12 mouse cellular contexts compared by ENCODE assay signal in genomic region chr1:184187582-184187981, GRCm38 (mm10).
DNase-seq lines count a peak whose midpoint lies in the region; ATAC-seq and TF ChIP-seq lines count a peak whose summit lies in the region.
"Had no signal": no experiment of that assay in that cellular context is flagged by ENCODE, and none has a peak within 500 bp of the region (broad histone marks: within the 10 kb centered on the region; RNA-seq: fewer than 3 reads in every experiment).

No protein-coding gene starts in this region.

- no peaks in the 10 kb centered on the region for H3K9me3 ChIP-seq in intestine, postnatal 0 days (ENCODE audit: control insufficient read depth)
- H3K9me3 ChIP-seq in intestine, embryonic 16.5 days (ENCODE audit: control insufficient read depth, low read length): no peaks in the 10 kb centered on the region
- no peaks in the 10 kb centered on the region for H3K9me3 ChIP-seq in midbrain, embryonic 14.5 days (ENCODE audit: control insufficient read depth, low read length)
- no peaks in the 10 kb centered on the region for H3K9me3 ChIP-seq in midbrain, embryonic 15.5 days
- H3K9me3 ChIP-seq: limb, embryonic 15.5 days; midbrain, embryonic 10.5 days had no signal

- ATAC-seq in intestine, postnatal 0 days: no peak
- no peak for ATAC-seq in intestine, embryonic 16.5 days
- no peak for ATAC-seq in midbrain, embryonic 14.5 days (ENCODE audit: low FRiP score, low TSS enrichment)
- no peak for ATAC-seq in midbrain, embryonic 15.5 days (replicated peaks)

- intact Hi-C loops in left cerebral cortex, postnatal 25 days (cut with DNase I): no loop called here

- no peaks in the 10 kb centered on the region for H3K4me1 ChIP-seq in intestine, postnatal 0 days (replicated peaks; ENCODE audit: control insufficient read depth, insufficient read depth, low read length)
- no peaks in the 10 kb centered on the region for H3K4me1 ChIP-seq in intestine, embryonic 16.5 days (ENCODE audit: control insufficient read depth, insufficient read depth, low read length)
- H3K4me1 ChIP-seq in midbrain, embryonic 14.5 days (ENCODE audit: control insufficient read depth, insufficient read depth, low read length): 0 out of 2 replicates have a peak, but pooled peaks cover 4% of the 10 kb centered on the region
- peaks cover 5% of the 10 kb centered on the region; the same call in 1 of the 2 replicates for H3K4me1 ChIP-seq in midbrain, embryonic 15.5 days
- H3K4me1 ChIP-seq: limb, embryonic 15.5 days had no signal

- H3K27me3 ChIP-seq in intestine, postnatal 0 days (replicated peaks; ENCODE audit: control insufficient read depth, insufficient read depth, low read length): no peaks in the 10 kb centered on the region
- no peaks in the 10 kb centered on the region for H3K27me3 ChIP-seq in intestine, embryonic 16.5 days (replicated peaks; ENCODE audit: control insufficient read depth, insufficient read depth, low read length)
- H3K27me3 ChIP-seq in midbrain, embryonic 14.5 days (ENCODE audit: control insufficient read depth, insufficient read depth, low read length): no peaks in the 10 kb centered on the region
- no peaks in the 10 kb centered on the region for H3K27me3 ChIP-seq in midbrain, embryonic 15.5 days (replicated peaks)
- H3K27me3 ChIP-seq: limb, embryonic 15.5 days had no signal

- no peak overlapping the region for H3K4me2 ChIP-seq in intestine, postnatal 0 days (replicated peaks; ENCODE audit: low read depth)
- no peak overlapping the region for H3K4me2 ChIP-seq in intestine, embryonic 16.5 days (ENCODE audit: low read depth, low read length)
- no peak overlapping the region for H3K4me2 ChIP-seq in midbrain, embryonic 14.5 days (ENCODE audit: low read length)
- H3K4me2 ChIP-seq in midbrain, embryonic 15.5 days: no peak overlapping the region
- H3K4me2 ChIP-seq: limb, embryonic 15.5 days had no signal

- no peak overlapping the region for H3K27ac ChIP-seq in intestine, postnatal 0 days (ENCODE audit: low read depth, low read length)
- H3K27ac ChIP-seq in intestine, embryonic 16.5 days (ENCODE audit: low read length): no peak overlapping the region
- H3K27ac ChIP-seq in midbrain, embryonic 14.5 days (replicated peaks; ENCODE audit: low read depth, low read length): no peak overlapping the region
- H3K27ac ChIP-seq in midbrain, embryonic 15.5 days: no peak overlapping the region
- H3K27ac ChIP-seq: limb, embryonic 15.5 days; midbrain, embryonic 10.5 days had no signal

- H3K4me3 ChIP-seq in intestine, postnatal 0 days (ENCODE audit: low read depth, low read length): no peak overlapping the region
- H3K4me3 ChIP-seq in intestine, embryonic 16.5 days (ENCODE audit: low read length): no peak overlapping the region
- H3K4me3 ChIP-seq in midbrain, embryonic 14.5 days (replicated peaks; ENCODE audit: low read depth, low read length): no peak overlapping the region
- no peak overlapping the region for H3K4me3 ChIP-seq in midbrain, embryonic 15.5 days
- H3K4me3 ChIP-seq: erythroblast, embryonic 14.5 days; limb, embryonic 15.5 days; midbrain, embryonic 10.5 days had no signal

- peak; percentile 50 for TF ChIP-seq CTCF in intestine, postnatal 0 days (IDR thresholded peaks at IDR 0.05; ENCODE audit: low read depth)

- H3K36me3 ChIP-seq in intestine, postnatal 0 days (ENCODE audit: control insufficient read depth, insufficient read depth): no peaks in the 10 kb centered on the region
- H3K36me3 ChIP-seq in intestine, embryonic 16.5 days (ENCODE audit: control insufficient read depth, insufficient read depth, low read length): no peaks in the 10 kb centered on the region
- no peaks in the 10 kb centered on the region for H3K36me3 ChIP-seq in midbrain, embryonic 14.5 days (ENCODE audit: control insufficient read depth, insufficient read depth, low read length)
- no peaks in the 10 kb centered on the region for H3K36me3 ChIP-seq in midbrain, embryonic 15.5 days (replicated peaks)
- H3K36me3 ChIP-seq: limb, embryonic 15.5 days; midbrain, embryonic 10.5 days had no signal

- H3K9ac ChIP-seq in intestine, postnatal 0 days (ENCODE audit: low read depth, low read length): no peak overlapping the region
- H3K9ac ChIP-seq in intestine, embryonic 16.5 days (ENCODE audit: low read depth, low read length): no peak overlapping the region
- no peak overlapping the region for H3K9ac ChIP-seq in midbrain, embryonic 14.5 days (replicated peaks; ENCODE audit: low read length)
- H3K9ac ChIP-seq in midbrain, embryonic 15.5 days: no peak overlapping the region
- H3K9ac ChIP-seq: limb, embryonic 15.5 days had no signal

- peak; percentile 13 to 26 for DNase-seq in cerebellum, postnatal 10 days
- DNase-seq in cerebellum, postnatal 25 days: no peak
- peak; percentile 27 for DNase-seq in midbrain, embryonic 14.5 days
- peak; percentile 13 to 45 for DNase-seq in left cerebral cortex, postnatal 25 days (ENCODE audit: low spot score in 2 of 2)
- DNase-seq in gastrocnemius, postnatal 4 days (ENCODE audit: low spot score in 2 of 2): no peak
- DNase-seq: cerebellum, adult 11 months had no signal

Comparison
In these comparisons a context has a peak if more than half of its experiments do, and no peak if none do; other contexts are left out.
1. DNase-seq: peak in cerebellum, postnatal 10 days (2 of 2), midbrain, embryonic 14.5 days (single experiment) and left cerebral cortex, postnatal 25 days (2 of 2); none in cerebellum, postnatal 25 days (0 of 2) and gastrocnemius, postnatal 4 days (0 of 2).